In genomic region chr2:147364198-147364597, GRCm38 (mm10) we compare ENCODE assay signal across 17 mouse cellular contexts. TPM values are rescaled to one million over a fixed set of nuclear protein-coding genes. Genes with fewer than 3 reads are reported as not detected.
A peak's percentile ranks its signal among the peaks of the same experiment; 100 is the strongest.
DNase-seq lines count a peak whose midpoint lies in the region; ATAC-seq lines count a peak whose summit lies in the region.
"Had no signal": no experiment of that assay in that cellular context is flagged by ENCODE, and none has a peak within 500 bp of the region (broad histone marks: within the 10 kb centered on the region; RNA-seq: fewer than 3 reads in every experiment).

No protein-coding gene starts in this region.

- no peak overlapping the region for H3K27ac ChIP-seq in embryonic facial prominence, embryonic 13.5 days
- H3K27ac ChIP-seq in embryonic facial prominence, embryonic 10.5 days (replicated peaks): no peak overlapping the region
- no peak overlapping the region for H3K27ac ChIP-seq in limb, embryonic 11.5 days (replicated peaks; ENCODE audit: low read depth, low read length)
- H3K27ac ChIP-seq in limb, embryonic 10.5 days: no peak overlapping the region
- no peak overlapping the region for H3K27ac ChIP-seq in embryonic facial prominence, embryonic 14.5 days (replicated peaks; ENCODE audit: low read depth, low read length)
- H3K27ac ChIP-seq: forebrain, embryonic 13.5 days; hindbrain, embryonic 14.5 days had no signal

- no peak overlapping the region for H3K9ac ChIP-seq in embryonic facial prominence, embryonic 13.5 days
- H3K9ac ChIP-seq in limb, embryonic 11.5 days (ENCODE audit: low read length): no peak overlapping the region
- no peak overlapping the region for H3K9ac ChIP-seq in embryonic facial prominence, embryonic 14.5 days (ENCODE audit: low read depth, low read length)
- H3K9ac ChIP-seq: forebrain, embryonic 13.5 days; forebrain, postnatal 0 days; hindbrain, embryonic 14.5 days had no signal

- no peaks in the 10 kb centered on the region for H3K36me3 ChIP-seq in embryonic facial prominence, embryonic 13.5 days
- H3K36me3 ChIP-seq in embryonic facial prominence, embryonic 10.5 days (replicated peaks): no peaks in the 10 kb centered on the region
- H3K36me3 ChIP-seq in limb, embryonic 11.5 days (ENCODE audit: control insufficient read depth, insufficient read depth, low read length): no peaks in the 10 kb centered on the region
- no peaks in the 10 kb centered on the region for H3K36me3 ChIP-seq in limb, embryonic 10.5 days
- no peaks in the 10 kb centered on the region for H3K36me3 ChIP-seq in embryonic facial prominence, embryonic 14.5 days (ENCODE audit: control insufficient read depth, insufficient read depth, low read length)

- H3K27me3 ChIP-seq in embryonic facial prominence, embryonic 13.5 days: peaks cover 93% of the 10 kb centered on the region
- H3K27me3 ChIP-seq in embryonic facial prominence, embryonic 10.5 days (replicated peaks; ENCODE audit: low read depth, poor library complexity, severe bottlenecking): peaks cover 96% of the 10 kb centered on the region
- H3K27me3 ChIP-seq in limb, embryonic 11.5 days (ENCODE audit: control insufficient read depth, insufficient read depth, low read length): peaks cover 91% of the 10 kb centered on the region
- H3K27me3 ChIP-seq in limb, embryonic 10.5 days (ENCODE audit: low read depth, poor library complexity, severe bottlenecking): peaks cover 95% of the 10 kb centered on the region
- peaks cover 94% of the 10 kb centered on the region for H3K27me3 ChIP-seq in embryonic facial prominence, embryonic 14.5 days (replicated peaks; ENCODE audit: control insufficient read depth, insufficient read depth, low read length)

- no peak for DNase-seq in embryonic facial prominence, embryonic 10.5 days (ENCODE audit: low spot score)
- peak; percentile 28 for DNase-seq in limb, embryonic 11.5 days (ENCODE audit: low spot score)
- no peak for DNase-seq in limb, embryonic 10.5 days (ENCODE audit: low spot score)
- DNase-seq in ES-CJ7 (ENCODE audit: low read depth, low spot score): peak; percentile 8
- no peak for DNase-seq in embryonic facial prominence, embryonic 14.5 days (ENCODE audit: low spot score)
- DNase-seq in kidney, postnatal 36 days: no peak
- DNase-seq: adrenal gland, adult 8-10 months; adrenal gland, postnatal 36 days; cerebellum, adult 2 months; forebrain, postnatal 0 days; gastrocnemius, postnatal 14 days; heart, postnatal 10 days had no signal

- ATAC-seq in embryonic facial prominence, embryonic 13.5 days (ENCODE audit: insufficient number of reproducible peaks, insufficient read depth, low FRiP score, low TSS enrichment, low read depth): no peak
- ATAC-seq in limb, embryonic 11.5 days (ENCODE audit: insufficient number of reproducible peaks, low FRiP score, low TSS enrichment, low read depth): no peak
- ATAC-seq in embryonic facial prominence, embryonic 14.5 days (ENCODE audit: low read depth): no peak
- ATAC-seq: forebrain, postnatal 0 days had no signal

- peak overlapping the region; percentile 50; the same call in 1 of the 2 replicates for H3K4me3 ChIP-seq in embryonic facial prominence, embryonic 13.5 days
- no peak overlapping the region for H3K4me3 ChIP-seq in embryonic facial prominence, embryonic 10.5 days
- no peak overlapping the region for H3K4me3 ChIP-seq in limb, embryonic 11.5 days (ENCODE audit: low read depth, low read length)
- H3K4me3 ChIP-seq in limb, embryonic 10.5 days: no peak overlapping the region
- H3K4me3 ChIP-seq in embryonic facial prominence, embryonic 14.5 days (ENCODE audit: low read depth, low read length): no peak overlapping the region

- no peaks in the 10 kb centered on the region for H3K9me3 ChIP-seq in embryonic facial prominence, embryonic 13.5 days
- H3K9me3 ChIP-seq in embryonic facial prominence, embryonic 10.5 days: no peaks in the 10 kb centered on the region
- H3K9me3 ChIP-seq in limb, embryonic 11.5 days (ENCODE audit: control insufficient read depth, low read length): no peaks in the 10 kb centered on the region
- no peaks in the 10 kb centered on the region for H3K9me3 ChIP-seq in limb, embryonic 10.5 days (replicated peaks)
- H3K9me3 ChIP-seq in embryonic facial prominence, embryonic 14.5 days (ENCODE audit: control insufficient read depth, low read length): no peaks in the 10 kb centered on the region
- H3K9me3 ChIP-seq: forebrain, embryonic 13.5 days had no signal

- H3K4me2 ChIP-seq in embryonic facial prominence, embryonic 13.5 days: peak overlapping the region; percentile 67
- no peak overlapping the region for H3K4me2 ChIP-seq in limb, embryonic 11.5 days (ENCODE audit: low read depth, severe bottlenecking)
- peak overlapping the region; percentile 60; the same call in 1 of the 2 replicates for H3K4me2 ChIP-seq in embryonic facial prominence, embryonic 14.5 days (ENCODE audit: low read depth, low read length)

- WGBS in embryonic facial prominence, embryonic 13.5 days: 15% methylated on average over 6 of the region's 6 CpGs
- 6% methylated on average over 6 of the region's 6 CpGs for WGBS in embryonic facial prominence, embryonic 10.5 days
- 8% methylated on average over 6 of the region's 6 CpGs for WGBS in limb, embryonic 11.5 days
- WGBS in limb, embryonic 10.5 days: 7% methylated on average over 6 of the region's 6 CpGs
- 19% methylated on average over 6 of the region's 6 CpGs for WGBS in embryonic facial prominence, embryonic 14.5 days

- peaks cover 37% of the 10 kb centered on the region for H3K4me1 ChIP-seq in embryonic facial prominence, embryonic 13.5 days
- peaks cover 17% of the 10 kb centered on the region for H3K4me1 ChIP-seq in embryonic facial prominence, embryonic 10.5 days
- H3K4me1 ChIP-seq in limb, embryonic 11.5 days (ENCODE audit: control insufficient read depth, insufficient read depth, low read length): peaks cover 5% of the 10 kb centered on the region; the same call in 1 of the 2 replicates
- H3K4me1 ChIP-seq in limb, embryonic 10.5 days: peaks cover 28% of the 10 kb centered on the region
- peaks cover 8% of the 10 kb centered on the region; the same call in 1 of the 2 replicates for H3K4me1 ChIP-seq in embryonic facial prominence, embryonic 14.5 days (ENCODE audit: control insufficient read depth, insufficient read depth, low read length)

RNA-seq across cellular contexts. Expression of gene Pax1, which starts 2.5 kb away (rescaled TPM):
- 13.5 and 17.8 TPM in 2 replicates for polyA plus RNA-seq in embryonic facial prominence, embryonic 13.5 days (2015; fragmentation: Nextera tagmentation; extraction: Ambion mirVana)
- 0.93 and 2.3 TPM in 2 replicates for polyA plus RNA-seq in embryonic facial prominence, embryonic 10.5 days (2016; fragmentation: Nextera tagmentation; extraction: Ambion mirVana)
- 7.4 and 7.6 TPM in 2 replicates for polyA plus RNA-seq in limb, embryonic 11.5 days (2014; fragmentation: Nextera tagmentation; extraction: Ambion mirVana)
- 2.5 and 10.8 TPM in 2 replicates for polyA plus RNA-seq in limb, embryonic 10.5 days (2016; fragmentation: Nextera tagmentation; extraction: Ambion mirVana)
- polyA plus RNA-seq in embryonic facial prominence, embryonic 14.5 days (2014; fragmentation: Nextera tagmentation; extraction: Ambion mirVana): 7.3 and 9.3 TPM in 2 replicates
- polyA plus RNA-seq: forebrain, embryonic 13.5 days; forebrain, postnatal 0 days; heart, embryonic 14.5 days; hindbrain, embryonic 14.5 days; intestine, embryonic 16.5 days had no signal

Comparison
In these comparisons a context has a peak if more than half of its experiments do, and no peak if none do; other contexts are left out.
1. DNase-seq: peak in limb, embryonic 11.5 days (single experiment) and ES-CJ7 (single experiment); none in embryonic facial prominence, embryonic 10.5 days (single experiment), limb, embryonic 10.5 days (single experiment), embryonic facial prominence, embryonic 14.5 days (single experiment) and kidney, postnatal 36 days (0 of 2).